Mouse (Mus musculus) embryonic fibroblast, embryonic 13.5 days (primary cell): Measurements from ENCODE around the gene Prss43.

Source experiments
- CTCF ChIP-seq: IDR thresholded peaks from 2 replicates; pipeline ENCODE4 v1.5.1; 2011; ENCODE audit warnings: mild to moderate bottlenecking, control low read depth, low read length, moderate library complexity, borderline replicate concordance; ENCODE audit not compliant: insufficient read depth
- POLR2A ChIP-seq: IDR thresholded peaks from 2 replicates; pipeline ENCODE4 v1.6.1; 2011; ENCODE audit warnings: low read depth, mild to moderate bottlenecking, control low read depth, low read length, moderate library complexity

GRCm38 (mm10) chr9:110855903-110856302 lies 29.4 kb downstream of the Prss43 start:
- no peak for TF ChIP-seq CTCF
- no peak for TF ChIP-seq POLR2A
